Mouse (Mus musculus) spleen, postnatal 10 days (tissue): Measurements from ENCODE around the gene A630076J17Rik.
A peak's percentile ranks its signal among the peaks of the same experiment; 100 is the strongest.

Source experiments
- DNase-seq, 2 experiments: peaks; one replicate each; pipeline ENCODE4 v3.0.0; 2021 to 2022; ENCODE audit warnings: low spot score in 2 of 2

Gene A630076J17Rik

DNA sequence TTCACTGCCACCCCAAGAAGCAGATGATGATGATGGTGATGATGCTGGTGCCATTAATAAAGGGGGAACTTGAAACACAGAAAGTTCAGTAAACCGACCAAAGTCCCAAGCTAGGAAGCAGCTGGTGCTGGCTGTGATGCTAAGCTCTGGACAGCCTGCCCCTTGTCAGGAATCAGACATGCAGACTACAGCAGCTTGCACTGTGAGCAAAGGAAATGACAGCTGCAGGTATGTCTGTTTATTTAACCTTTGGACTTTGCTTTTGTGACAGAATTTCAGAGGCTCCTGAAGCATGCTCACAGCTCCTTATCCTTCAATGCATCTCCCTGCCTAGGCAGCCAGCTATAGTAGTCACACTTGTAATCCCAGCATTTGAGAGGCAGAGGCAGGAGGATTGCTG is at the start of gene A630076J17Rik:
Gene A630076J17Rik (plus strand): TSS at position 88 of the 400 bp plus-strand sequence.
- no peak for DNase-seq

DNA sequence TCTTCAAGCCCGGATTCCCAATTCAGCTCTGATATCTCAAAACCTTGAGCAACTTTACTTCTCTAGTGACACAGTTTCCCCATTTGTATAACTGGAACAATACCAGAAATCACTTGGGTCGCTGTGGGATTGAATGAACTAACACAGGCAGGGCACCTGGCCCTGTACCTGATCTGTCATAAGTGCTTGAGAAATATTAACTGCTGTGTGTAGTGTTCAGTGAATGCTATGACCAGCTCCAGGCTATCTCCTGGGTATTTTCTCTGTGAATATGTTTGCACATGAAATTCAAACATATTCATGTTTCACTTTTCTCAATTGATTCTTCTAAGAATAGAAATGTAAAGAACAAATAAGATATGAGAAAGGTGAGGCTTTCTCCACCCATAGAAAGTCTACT is 49.6 kb upstream of the A630076J17Rik start:
- DNase-seq, result no peak

DNA sequence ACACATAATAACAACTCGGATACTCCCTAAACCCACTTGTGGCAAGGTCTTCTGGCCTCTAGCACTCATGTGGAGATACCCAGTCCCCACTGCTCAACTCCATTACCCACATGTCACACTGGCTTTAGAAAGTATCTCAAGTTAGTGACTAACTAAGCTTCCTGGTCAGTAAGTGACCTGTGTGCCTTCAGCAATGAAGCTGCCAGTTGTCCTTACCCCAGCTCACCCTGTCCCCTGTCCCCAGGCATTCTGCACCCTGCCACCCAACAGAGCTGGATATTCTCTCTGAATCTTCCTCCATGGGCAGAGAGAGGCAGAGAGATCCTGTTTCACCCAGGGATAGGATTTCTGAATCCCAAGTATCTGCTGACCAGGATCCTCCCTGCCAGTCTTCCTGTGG is 47.7 kb upstream of the A630076J17Rik start, which contains the start of gene Kcna10:
Gene Kcna10 (plus strand): TSS at position 301 of the 400 bp plus-strand sequence.
- no peak for DNase-seq

DNA sequence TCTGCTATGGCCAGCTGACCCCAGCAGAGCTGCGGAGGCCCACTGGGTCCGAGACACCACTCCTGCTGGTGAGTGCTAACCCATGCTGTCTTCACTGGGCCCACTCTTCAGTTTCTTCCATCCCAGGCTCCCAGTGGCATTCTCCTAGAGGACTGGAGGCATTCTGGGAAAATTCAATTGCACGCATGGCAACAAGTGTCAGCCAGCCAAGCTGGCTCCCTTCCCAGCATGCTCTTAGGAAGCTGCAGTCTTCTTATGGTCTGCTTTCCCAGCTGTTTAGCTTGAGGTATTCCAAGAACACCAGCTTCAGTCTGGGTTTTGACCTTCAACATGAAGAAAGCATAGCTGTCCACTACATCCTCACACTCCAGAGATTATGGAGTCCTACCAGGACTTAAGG is 47.2 kb upstream of the A630076J17Rik start:
- no peak for DNase-seq

- DNase-seq, result no peak
These were observed 44.8 kb upstream of the A630076J17Rik start for GRCm38 (mm10) chr3:107185597-107185996.

- DNase-seq, result no peak
These were observed 43.4 kb upstream of the A630076J17Rik start for GRCm38 (mm10) chr3:107187022-107187421.

DNA sequence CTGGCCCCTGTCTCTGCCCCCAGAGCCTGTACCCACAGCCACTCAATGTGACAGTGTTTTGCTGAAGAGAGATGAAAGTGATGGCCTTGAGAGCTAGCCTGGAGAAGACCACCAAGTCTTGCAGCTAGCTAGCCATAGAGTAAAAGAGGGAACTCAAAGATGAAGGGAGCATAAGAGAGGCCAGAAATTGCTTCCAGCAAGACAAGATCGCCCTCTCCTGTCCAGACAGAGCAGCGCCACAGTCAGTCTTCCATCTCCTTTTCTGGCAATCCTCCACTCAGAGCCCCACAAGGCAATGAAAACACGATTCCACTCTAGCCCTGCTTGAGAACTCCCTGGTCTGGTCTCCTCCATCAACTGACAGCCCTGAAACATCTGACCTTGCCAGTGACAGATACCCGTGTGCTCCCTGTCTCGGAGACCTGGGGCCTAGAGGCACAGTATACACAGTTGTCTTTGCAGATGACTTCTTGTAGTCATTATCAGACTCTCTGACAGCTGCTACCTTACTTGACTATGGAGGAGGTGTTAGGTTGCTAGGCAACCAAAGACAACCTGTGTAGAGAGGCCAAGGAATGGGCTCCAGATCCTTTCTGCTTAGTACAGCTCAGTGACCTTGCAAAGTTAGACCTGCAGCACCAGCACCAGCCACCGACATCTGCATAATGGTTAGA is 42.1 kb upstream of the A630076J17Rik start:
- DNase-seq, result peak in 1 of 2 experiments; percentile 22

DNA sequence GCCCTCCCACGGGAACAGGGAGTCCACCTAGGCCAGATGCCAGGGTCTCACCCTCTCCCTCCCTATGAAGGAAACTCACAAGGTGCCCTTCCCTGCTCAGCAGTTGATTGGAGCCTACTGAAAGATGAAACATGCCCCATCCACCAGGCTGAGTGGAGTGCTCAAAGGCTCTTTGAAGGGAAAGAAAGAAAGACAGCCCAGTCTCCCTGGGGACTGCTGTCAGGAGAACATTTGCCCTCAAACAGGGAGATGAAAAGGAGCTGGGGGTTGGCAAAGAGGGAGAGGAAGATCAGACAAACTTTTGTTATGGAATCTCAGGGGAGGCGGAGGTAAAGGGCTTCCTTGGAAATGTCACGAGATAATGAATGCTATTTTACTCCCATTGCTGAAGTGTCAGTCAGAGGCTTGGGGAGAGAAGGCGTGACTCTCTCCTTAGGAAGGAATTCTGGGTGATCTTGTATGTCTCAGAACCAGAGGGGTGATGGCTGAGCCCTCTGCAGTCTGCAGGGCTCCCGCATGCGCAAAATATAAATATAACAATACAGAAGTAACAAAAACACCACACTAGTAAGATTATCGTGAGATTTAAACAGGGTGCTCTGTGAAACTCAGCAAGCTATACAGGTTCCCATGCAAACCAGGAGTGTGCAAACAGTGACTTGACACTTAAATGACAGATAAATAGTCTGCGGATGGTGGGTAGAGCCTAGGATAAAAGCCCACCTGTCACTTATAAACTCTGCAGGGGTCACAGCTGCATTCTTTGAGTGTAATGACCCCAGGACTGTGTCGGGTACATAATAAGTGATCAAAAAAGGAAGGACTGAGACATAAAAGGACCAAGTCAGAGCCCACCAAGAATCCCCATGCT is 28.9 kb upstream of the A630076J17Rik start:
- DNase-seq, result no peak

- DNase-seq, result no peak
These were observed 26.0 kb upstream of the A630076J17Rik start for GRCm38 (mm10) chr3:107204413-107204812.

GRCm38 (mm10) chr3:107205170-107205569 is 25.2 kb upstream of the A630076J17Rik start:
- DNase-seq, result no peak

DNA sequence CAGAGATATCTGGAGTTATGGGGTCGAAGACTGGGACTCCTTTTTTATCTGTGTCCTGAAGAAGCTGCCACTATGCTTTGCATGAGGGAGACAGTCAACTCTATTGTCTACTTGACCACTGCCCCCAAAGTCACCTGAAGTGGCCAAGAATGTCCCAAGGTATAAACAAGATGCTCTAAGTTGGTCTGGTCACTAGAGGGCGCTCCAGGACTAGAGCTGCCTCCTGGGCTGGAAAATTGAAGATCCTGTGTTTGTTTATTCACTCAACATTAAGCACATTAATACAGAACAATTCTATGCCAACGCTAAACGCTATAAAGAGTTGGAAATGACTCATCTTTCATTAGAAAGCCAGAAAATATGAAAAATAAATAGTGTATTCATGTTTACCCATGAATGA is 24.4 kb upstream of the A630076J17Rik start:
- DNase-seq, result peak; percentile 36 to 75

DNA sequence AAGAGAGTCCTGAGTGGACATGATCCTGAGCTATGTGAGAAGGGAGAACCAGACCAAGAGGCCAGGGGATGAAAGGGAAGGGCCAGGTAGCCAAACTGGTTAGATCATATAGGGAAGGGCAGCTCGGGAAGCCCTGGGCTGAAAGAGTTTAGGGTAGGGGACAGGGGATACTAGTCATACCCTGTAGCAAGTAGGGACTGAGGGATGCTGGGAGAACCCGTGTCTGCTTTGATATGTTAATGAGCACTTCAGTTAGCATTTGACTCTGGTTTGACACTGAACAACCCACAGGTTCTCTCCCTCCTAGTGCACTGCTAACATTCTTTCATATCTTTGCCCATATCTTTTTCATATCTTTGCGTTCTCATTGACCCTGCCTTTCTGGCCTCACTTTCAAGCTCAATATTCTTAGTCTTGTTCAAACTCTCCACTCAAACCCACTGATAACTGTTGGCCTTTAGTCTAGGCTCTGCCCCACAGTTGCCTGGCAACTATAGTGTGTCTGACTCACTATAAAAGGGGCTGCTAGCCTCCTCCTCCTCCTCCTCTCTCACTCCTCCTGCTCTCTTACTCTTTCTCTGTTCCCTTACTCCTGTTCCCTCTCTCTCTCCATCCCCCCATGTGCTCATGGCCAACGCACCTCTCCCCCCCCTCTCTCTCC is 23.8 kb upstream of the A630076J17Rik start:
- DNase-seq, result no peak

DNA sequence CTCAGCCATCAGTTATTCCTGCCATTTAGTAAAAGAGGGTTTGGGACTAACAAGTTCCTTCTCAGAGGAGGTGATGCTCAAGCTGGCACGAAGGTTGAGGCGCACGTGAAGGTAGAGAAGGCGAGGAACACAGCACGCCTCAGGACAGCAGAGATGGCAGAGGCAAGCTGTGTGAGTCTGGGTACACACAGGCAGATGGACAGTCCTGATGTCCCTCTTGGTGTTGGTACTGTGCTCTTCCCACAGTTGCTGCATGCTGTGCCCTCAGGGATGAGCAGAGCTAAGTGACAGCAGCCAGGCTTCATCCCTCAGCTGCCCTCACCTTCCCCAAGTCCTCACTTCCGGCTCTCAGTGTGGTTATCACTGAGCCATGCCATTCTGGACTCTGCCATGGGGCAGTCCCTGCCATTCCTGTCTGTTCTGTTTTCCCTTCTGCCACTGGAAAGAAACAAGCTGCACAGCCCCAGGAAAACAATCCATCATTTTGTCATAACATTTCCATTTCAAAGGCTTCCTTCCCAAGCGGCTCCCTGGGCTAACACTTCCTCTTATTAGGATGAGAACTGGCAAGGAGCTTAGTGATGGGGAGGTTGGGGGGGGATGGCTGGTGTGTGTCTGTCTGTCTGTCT is 22.7 kb upstream of the A630076J17Rik start:
- no peak for DNase-seq

GRCm38 (mm10) chr3:107214606-107215005 is 15.8 kb upstream of the A630076J17Rik start:
- DNase-seq, result no peak

DNA sequence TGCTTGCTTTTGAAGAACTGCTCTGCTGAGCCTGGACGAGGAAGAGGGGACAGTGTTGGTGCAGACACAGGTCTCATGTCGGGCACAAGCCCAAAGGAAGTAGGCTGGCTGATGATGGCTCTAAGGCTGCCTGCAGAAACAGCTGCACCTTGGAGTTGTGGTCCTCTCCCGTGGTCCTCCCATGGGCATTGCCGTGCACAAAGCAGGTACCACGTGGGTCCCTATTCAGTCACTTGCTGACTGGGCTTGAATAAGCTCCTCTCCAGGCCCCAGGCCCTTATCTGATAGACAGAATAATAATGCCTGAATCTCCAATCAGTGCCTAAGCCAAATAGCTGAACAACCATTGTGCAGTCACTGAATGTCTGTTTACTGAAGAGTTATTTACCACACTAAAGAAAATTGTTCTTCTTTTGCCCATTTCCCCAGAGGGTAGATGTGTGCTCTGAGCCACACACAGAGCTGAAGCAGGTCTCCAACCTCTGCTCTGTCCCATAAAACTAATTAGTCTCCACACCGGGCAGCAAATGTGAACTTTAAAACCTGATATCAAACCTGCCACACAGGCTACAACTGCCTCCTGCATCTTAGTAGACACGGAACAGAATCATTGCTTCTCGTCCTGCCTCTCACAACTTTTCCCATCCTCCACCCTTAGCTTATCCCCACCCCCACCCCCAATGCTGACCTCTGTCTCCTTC is 13.9 kb upstream of the A630076J17Rik start:
- no peak for DNase-seq

- DNase-seq, result no peak
These were observed 13.3 kb upstream of the A630076J17Rik start for GRCm38 (mm10) chr3:107217101-107217480.

DNA sequence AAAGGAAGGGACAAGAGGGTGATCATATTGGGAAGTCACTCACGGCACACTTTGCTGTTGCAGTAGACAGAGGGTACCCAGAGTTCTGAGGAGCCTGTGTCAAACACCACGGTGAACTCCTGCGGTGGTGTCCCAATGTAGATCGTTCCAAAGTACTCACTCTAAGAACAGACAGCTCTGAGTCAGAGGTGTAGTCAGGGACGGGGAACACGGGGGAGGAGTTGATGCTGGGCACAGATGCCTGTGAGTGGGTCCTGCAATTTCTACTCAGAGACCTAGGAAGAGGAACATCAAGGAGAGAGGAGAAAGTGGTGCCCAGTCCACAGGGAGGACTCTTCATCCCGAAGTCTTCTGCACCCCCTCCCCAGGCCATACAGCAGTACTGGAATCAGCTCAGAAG is 11.8 kb upstream of the A630076J17Rik start:
- DNase-seq, result no peak

DNA sequence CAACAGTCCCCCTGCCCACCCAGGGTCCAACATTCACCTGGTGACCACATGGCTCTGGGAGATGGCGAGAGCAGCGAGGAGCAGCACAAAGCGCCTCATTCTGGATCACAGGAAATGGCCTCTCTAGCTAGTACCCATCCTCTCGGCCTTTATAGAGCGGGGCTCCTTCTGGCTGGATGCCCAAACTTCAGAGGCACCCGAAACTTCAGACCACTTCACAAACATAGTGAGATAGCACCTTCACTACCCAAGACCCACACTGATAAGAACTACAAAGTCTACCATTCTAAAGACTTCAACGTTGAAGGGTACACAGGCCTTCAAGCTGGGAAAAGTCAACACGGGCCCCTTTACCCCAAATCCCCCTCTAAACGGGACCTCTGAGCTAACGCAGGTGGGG is 8.8 kb upstream of the A630076J17Rik start, which contains the start of gene Cym:
Gene Cym (minus strand): TSS at position 125 of the 400 bp plus-strand sequence.
- no peak for DNase-seq

DNA sequence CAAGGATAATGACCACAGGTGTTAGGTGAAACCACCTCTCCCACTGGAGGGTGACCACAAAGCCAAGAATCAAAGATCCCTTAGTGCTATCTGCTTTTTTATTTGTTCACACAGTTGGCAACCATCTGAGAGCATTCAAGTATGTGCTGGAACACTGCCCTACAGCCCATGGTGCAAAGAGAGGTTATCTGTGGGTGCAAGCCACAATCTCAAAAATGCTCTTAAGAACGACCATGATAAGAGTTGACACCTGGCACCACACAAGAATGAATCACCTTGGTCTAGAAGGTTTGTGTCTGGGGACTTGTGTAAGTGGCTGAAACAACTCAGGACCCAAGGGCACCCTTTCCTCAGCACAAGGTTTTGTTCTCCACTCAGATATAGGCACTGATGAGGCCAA is 7.2 kb upstream of the A630076J17Rik start:
- DNase-seq, result no peak

DNA sequence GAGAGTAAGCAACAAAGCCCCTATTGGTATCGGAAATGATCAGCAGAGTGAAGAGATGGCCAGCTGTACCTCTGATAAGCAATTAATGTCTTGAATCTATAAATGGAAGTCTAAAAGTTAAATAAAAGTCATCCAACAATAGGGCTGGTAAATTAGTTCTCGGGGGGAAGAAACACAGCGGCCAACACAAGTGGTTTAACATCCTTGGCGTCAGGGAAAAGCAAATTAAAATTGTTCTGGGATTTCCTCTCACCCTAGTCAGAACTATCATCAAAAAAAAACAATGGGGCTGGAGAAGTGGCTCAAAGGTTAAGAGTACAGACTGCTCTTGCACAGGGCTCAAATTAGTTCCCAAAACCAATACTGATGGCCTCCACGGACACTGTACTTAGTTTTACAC is 4.6 kb upstream of the A630076J17Rik start:
- DNase-seq, result no peak

DNA sequence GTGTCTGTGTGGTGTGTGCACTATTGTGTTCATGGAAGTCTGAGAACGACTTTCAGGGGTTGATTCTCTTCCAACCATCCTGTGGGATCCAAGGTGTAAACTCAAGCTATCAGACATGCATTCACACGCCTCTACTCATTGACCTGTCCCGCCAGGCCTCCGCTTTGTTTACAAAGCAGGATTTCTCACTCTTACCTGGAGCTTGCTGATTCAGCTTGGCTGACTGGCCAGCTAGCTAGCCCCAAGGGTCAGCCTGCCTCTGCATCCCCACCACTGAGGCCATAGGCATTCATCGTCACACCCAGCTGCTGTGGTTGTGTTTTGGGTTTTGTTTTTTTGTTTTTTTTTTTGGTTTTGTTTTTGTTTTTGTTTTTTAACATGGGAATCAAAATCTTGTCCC is 1.2 kb upstream of the A630076J17Rik start:
- DNase-seq, result no peak
